Mouse (Mus musculus) 3134 (cell line): ENCODE measurements at regions not wholly inside any gene's neighbourhood (a gene's known extent, or its start where the extent isn't known, plus 50 kb on each side); places are given as distances from the start of the nearest gene placed in this dataset.

ENCODE experiments used
- DNase-seq: peaks from one replicate; pipeline ENCODE4 v3.0.0-alpha.2; 2011; ENCODE audit warnings: low spot score; ENCODE audit not compliant: insufficient read length; ENCODE audit errors: extremely low read depth

GRCm38 (mm10) chr4:9132982-9133625 is 894.3 kb upstream of the Car8 start:
- peak; percentile 84 for DNase-seq

GRCm38 (mm10) chr4:9132356-9132755 is 893.5 kb upstream of the Car8 start:
- DNase-seq = peak; percentile 55

- no peak for DNase-seq
Observed at GRCm38 (mm10) chr4:9131610-9132009, 892.8 kb upstream of the Car8 start.

GRCm38 (mm10) chr4:9125236-9125963 is 886.6 kb upstream of the Car8 start:
- no peak for DNase-seq

GRCm38 (mm10) chr4:9124586-9125232 is 885.9 kb upstream of the Car8 start:
- DNase-seq = no peak

- no peak for DNase-seq
Observed at GRCm38 (mm10) chr4:9124109-9124508, 885.3 kb upstream of the Car8 start.

GRCm38 (mm10) chr4:9123396-9124031 is 884.7 kb upstream of the Car8 start:
- DNase-seq = no peak

- DNase-seq = no peak
Observed at GRCm38 (mm10) chr4:9122639-9123286, 883.9 kb upstream of the Car8 start.

- DNase-seq = no peak
Observed at GRCm38 (mm10) chr4:9116955-9117647, 878.3 kb upstream of the Car8 start.

- no peak for DNase-seq
Observed at GRCm38 (mm10) chr4:9115874-9116273, 877.0 kb upstream of the Car8 start.

GRCm38 (mm10) chr4:9113982-9114381 is 875.1 kb upstream of the Car8 start:
- DNase-seq = no peak

- DNase-seq = no peak
Observed at GRCm38 (mm10) chr4:9110355-9110754, 871.5 kb upstream of the Car8 start.

GRCm38 (mm10) chr4:9107295-9107694 is 868.5 kb upstream of the Car8 start:
- DNase-seq = no peak

GRCm38 (mm10) chr4:9106778-9107177 is 867.9 kb upstream of the Car8 start:
- DNase-seq = no peak

- no peak for DNase-seq
Observed at GRCm38 (mm10) chr4:9104657-9105056, 865.8 kb upstream of the Car8 start.

- peak; percentile 58 for DNase-seq
Observed at GRCm38 (mm10) chr4:9103958-9104357, 865.1 kb upstream of the Car8 start.

GRCm38 (mm10) chr4:9096809-9097700 is 858.2 kb upstream of the Car8 start:
- DNase-seq = peak; percentile 52

GRCm38 (mm10) chr4:9096274-9096673 is 857.4 kb upstream of the Car8 start:
- DNase-seq = no peak

- DNase-seq = no peak
Observed at GRCm38 (mm10) chr4:9095646-9096045, 856.8 kb upstream of the Car8 start.
